ENCODE assay signal across 13 mouse cellular contexts in genomic region chr6:32280728-32281127, GRCm38 (mm10).
DNase-seq lines count a peak whose midpoint lies in the region; ATAC-seq and TF ChIP-seq lines count a peak whose summit lies in the region.
"Had no signal": no experiment of that assay in that cellular context is flagged by ENCODE, and none has a peak within 500 bp of the region (broad histone marks: within the 10 kb centered on the region; RNA-seq: fewer than 3 reads in every experiment).

No protein-coding gene starts in this region.

- peak; percentile 12 for DNase-seq in heart, postnatal 4 days
- DNase-seq in heart, adult 9 months (ENCODE audit: low spot score in 2 of 2), result no peak
- peak; percentile 30 for DNase-seq in midbrain, postnatal 0 days (ENCODE audit: low spot score)
- DNase-seq in midbrain, embryonic 11.5 days (ENCODE audit: low spot score, missing footprints), result no peak
- peak; percentile 83 for DNase-seq in embryonic facial prominence, embryonic 11.5 days (ENCODE audit: low spot score)
- DNase-seq in yolk sac, embryonic 10.5 days (ENCODE audit: low spot score), result peak; percentile 3
- DNase-seq: gastrocnemius, postnatal 25 days had no signal

- no peak for TF ChIP-seq CTCF in midbrain, postnatal 0 days (IDR thresholded peaks at IDR 0.05)

- H3K36me3 ChIP-seq in midbrain, postnatal 0 days (ENCODE audit: insufficient read depth, low read length), result no peaks in the 10 kb centered on the region
- H3K36me3 ChIP-seq in midbrain, embryonic 11.5 days (ENCODE audit: control insufficient read depth, insufficient read depth, low read length), result no peaks in the 10 kb centered on the region
- no peaks in the 10 kb centered on the region for H3K36me3 ChIP-seq in embryonic facial prominence, embryonic 11.5 days (replicated peaks; ENCODE audit: control insufficient read depth, insufficient read depth, low read depth, low read length)
- H3K36me3 ChIP-seq: forebrain, embryonic 12.5 days; heart, embryonic 15.5 days; midbrain, embryonic 12.5 days had no signal

- 39% methylated on average over 2 of the region's 2 CpGs for WGBS in midbrain, postnatal 0 days
- WGBS in midbrain, embryonic 11.5 days, result 27% methylated on average over 2 of the region's 2 CpGs
- WGBS in embryonic facial prominence, embryonic 11.5 days, result 49% methylated on average over 2 of the region's 2 CpGs

- no peak overlapping the region for H3K27ac ChIP-seq in midbrain, postnatal 0 days (ENCODE audit: low read depth, low read length)
- H3K27ac ChIP-seq in midbrain, embryonic 11.5 days (ENCODE audit: low read depth, low read length), result no peak overlapping the region
- no peak overlapping the region for H3K27ac ChIP-seq in embryonic facial prominence, embryonic 11.5 days (replicated peaks; ENCODE audit: low read depth, low read length)
- H3K27ac ChIP-seq: forebrain, embryonic 12.5 days; heart, embryonic 15.5 days; liver, embryonic 14.5 days; midbrain, embryonic 12.5 days had no signal

- no peaks in the 10 kb centered on the region for H3K27me3 ChIP-seq in midbrain, postnatal 0 days (ENCODE audit: insufficient read depth, low read length)
- H3K27me3 ChIP-seq in midbrain, embryonic 11.5 days (ENCODE audit: control insufficient read depth, insufficient read depth, low read length), result no peaks in the 10 kb centered on the region
- H3K27me3 ChIP-seq in embryonic facial prominence, embryonic 11.5 days (ENCODE audit: control insufficient read depth, insufficient read depth, low read length), result no peaks in the 10 kb centered on the region
- H3K27me3 ChIP-seq: forebrain, embryonic 12.5 days; heart, embryonic 15.5 days; midbrain, embryonic 12.5 days had no signal

- no peaks in the 10 kb centered on the region for H3K4me1 ChIP-seq in midbrain, postnatal 0 days (ENCODE audit: insufficient read depth, low read length)
- H3K4me1 ChIP-seq in midbrain, embryonic 11.5 days (ENCODE audit: control insufficient read depth, insufficient read depth, low read length), result no peaks in the 10 kb centered on the region
- H3K4me1 ChIP-seq in embryonic facial prominence, embryonic 11.5 days (ENCODE audit: control insufficient read depth, insufficient read depth, low read length), result no peaks in the 10 kb centered on the region
- H3K4me1 ChIP-seq: forebrain, embryonic 12.5 days; heart, embryonic 15.5 days; midbrain, embryonic 12.5 days had no signal

- H3K4me2 ChIP-seq in midbrain, postnatal 0 days (ENCODE audit: low read depth, low read length, poor library complexity, severe bottlenecking), result no peak overlapping the region
- H3K4me2 ChIP-seq in midbrain, embryonic 11.5 days, result no peak overlapping the region
- no peak overlapping the region for H3K4me2 ChIP-seq in embryonic facial prominence, embryonic 11.5 days (ENCODE audit: low read depth, low read length)
- H3K4me2 ChIP-seq: forebrain, embryonic 12.5 days; heart, embryonic 15.5 days; midbrain, embryonic 12.5 days had no signal

- H3K9ac ChIP-seq in midbrain, postnatal 0 days (replicated peaks; ENCODE audit: low read length, poor library complexity, severe bottlenecking), result no peak overlapping the region
- no peak overlapping the region for H3K9ac ChIP-seq in midbrain, embryonic 11.5 days (ENCODE audit: low read length)
- H3K9ac ChIP-seq in embryonic facial prominence, embryonic 11.5 days (replicated peaks; ENCODE audit: low read length), result no peak overlapping the region
- H3K9ac ChIP-seq: forebrain, embryonic 12.5 days; heart, embryonic 15.5 days; liver, embryonic 14.5 days; midbrain, embryonic 12.5 days had no signal

- no peak overlapping the region for H3K4me3 ChIP-seq in midbrain, postnatal 0 days (ENCODE audit: low read depth, low read length)
- no peak overlapping the region for H3K4me3 ChIP-seq in midbrain, embryonic 11.5 days (ENCODE audit: low read depth, low read length)
- no peak overlapping the region for H3K4me3 ChIP-seq in embryonic facial prominence, embryonic 11.5 days (ENCODE audit: low read depth, low read length)
- H3K4me3 ChIP-seq: forebrain, embryonic 12.5 days; heart, embryonic 15.5 days; midbrain, embryonic 12.5 days had no signal

- ATAC-seq in midbrain, postnatal 0 days (ENCODE audit: low FRiP score), result no peak
- ATAC-seq in midbrain, embryonic 11.5 days (ENCODE audit: low FRiP score), result no peak
- ATAC-seq in embryonic facial prominence, embryonic 11.5 days (replicated peaks; ENCODE audit: insufficient number of reproducible peaks, low FRiP score, low TSS enrichment, low read depth), result no peak
- ATAC-seq in inflammation-experienced regulatory T-cells, adult 6 months, result no peak
- no peak for ATAC-seq in megakaryocyte, adult 5-6 weeks (ENCODE audit: poor library complexity, severe bottlenecking)

- no peaks in the 10 kb centered on the region for H3K9me3 ChIP-seq in midbrain, postnatal 0 days (ENCODE audit: low read length)
- no peaks in the 10 kb centered on the region for H3K9me3 ChIP-seq in midbrain, embryonic 11.5 days (ENCODE audit: control insufficient read depth, low read length)
- H3K9me3 ChIP-seq in embryonic facial prominence, embryonic 11.5 days (replicated peaks; ENCODE audit: control insufficient read depth, low read length), result no peaks in the 10 kb centered on the region
- H3K9me3 ChIP-seq: forebrain, embryonic 12.5 days; heart, embryonic 15.5 days; midbrain, embryonic 12.5 days had no signal

Comparison
In these comparisons a context has a peak if more than half of its experiments do, and no peak if none do; other contexts are left out.
1. DNase-seq: peak in heart, postnatal 4 days (single experiment), midbrain, postnatal 0 days (single experiment), embryonic facial prominence, embryonic 11.5 days (single experiment) and yolk sac, embryonic 10.5 days (single experiment); none in heart, adult 9 months (0 of 2) and midbrain, embryonic 11.5 days (single experiment).